Mouse (Mus musculus) mouse trophoblast stem cell (cell line): ENCODE measurements around the gene Fbln1.

Experiments
- in situ Hi-C, 2 experiments: fragments of 300-500 bp; cut with MseI, MboI; formaldehyde crosslinking; loops; 2 replicates in 1 of 2; 3 replicates in 1 of 2; pipeline ENCODE4 v1.15.1; 2025

Gene Fbln1

DNA sequence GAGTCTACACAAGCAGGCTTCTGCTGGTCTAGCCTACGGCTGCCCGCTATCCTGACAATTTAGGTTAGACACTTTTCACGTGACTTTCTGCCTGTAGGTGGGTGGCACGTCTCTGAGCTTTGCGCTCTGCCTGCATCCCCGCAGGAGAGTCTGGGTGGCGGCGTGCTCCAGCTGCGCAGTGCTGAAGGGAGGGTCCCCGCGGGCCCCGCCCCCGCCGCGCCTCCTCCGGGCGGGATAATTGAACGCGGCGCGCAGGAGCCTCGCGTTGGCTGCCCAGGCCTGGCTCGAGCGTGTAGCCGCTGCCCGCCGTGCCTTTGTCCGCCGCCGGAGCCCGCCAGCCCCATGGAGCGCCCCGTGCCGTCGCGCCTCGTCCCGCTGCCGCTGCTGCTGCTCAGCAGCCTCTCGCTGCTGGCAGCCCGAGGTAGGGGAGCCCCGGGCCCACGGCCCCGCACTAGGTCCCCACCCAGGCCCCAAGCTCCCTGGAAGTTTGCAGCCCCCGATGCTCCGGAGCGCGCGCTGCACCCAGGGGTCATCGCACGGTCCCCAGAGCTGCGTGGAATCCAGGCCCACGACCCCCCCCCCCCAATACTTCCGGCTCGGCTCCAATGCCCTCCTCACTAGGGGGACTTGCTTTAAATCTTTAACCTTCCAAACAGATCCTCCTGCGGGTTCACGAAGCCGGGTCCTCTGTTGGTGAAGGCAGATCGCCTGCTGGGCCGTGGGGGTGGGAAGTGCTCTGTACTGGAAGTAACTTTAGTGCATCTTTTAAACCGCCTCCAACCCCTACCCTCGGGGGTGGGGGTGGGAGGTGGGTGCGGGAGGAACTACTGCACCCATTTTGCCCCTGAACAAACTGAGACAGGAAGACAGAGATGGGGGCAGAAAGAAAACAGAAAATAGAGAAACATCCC, at the start of gene Fbln1:
Gene Fbln1, plus strand, starts transcription at position 158 of the 911 bp plus-strand sequence.
- in situ Hi-C loops, result no loop called here

DNA sequence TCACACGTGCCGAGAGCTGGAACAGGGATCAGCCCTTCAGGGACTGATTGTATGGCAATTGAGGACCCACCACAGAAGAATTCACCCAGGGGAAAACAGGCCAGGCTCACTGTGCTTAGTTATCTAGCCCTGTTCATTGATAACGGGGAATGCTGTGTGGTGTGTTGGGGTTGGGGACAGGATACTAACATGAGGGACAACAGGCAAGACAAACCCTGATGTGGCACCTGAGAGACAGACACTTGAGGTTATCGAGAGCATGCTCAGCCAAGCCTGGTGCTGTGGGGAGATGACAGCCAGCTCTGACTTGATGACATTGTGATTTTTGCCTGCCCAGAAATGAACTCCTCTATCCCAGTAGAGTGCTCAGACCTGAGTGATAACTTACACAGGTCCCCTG, 49.6 kb upstream of the Fbln1 start:
- in situ Hi-C loops, result no loop called here

DNA sequence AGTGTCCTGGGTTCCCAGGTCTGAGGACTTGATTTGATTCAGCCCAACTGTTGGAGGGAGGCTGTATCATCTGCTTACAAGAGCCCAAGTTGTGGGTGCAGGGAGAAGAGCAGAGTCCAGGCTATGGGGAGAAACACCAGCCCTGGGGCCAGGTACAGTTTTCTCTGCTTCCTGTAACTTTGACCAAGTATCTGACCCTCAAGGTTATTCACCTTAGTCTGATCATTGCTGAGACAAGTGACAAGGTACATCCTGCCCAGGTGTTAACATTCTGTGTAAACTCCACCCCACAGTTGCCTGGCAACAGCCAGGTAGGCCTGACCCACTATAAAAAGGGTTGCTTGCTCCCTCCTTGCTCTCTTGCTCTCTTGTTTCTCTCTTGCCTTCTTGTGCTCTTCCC, 44.3 kb upstream of the Fbln1 start:
- in situ Hi-C loops, result no loop called here

DNA sequence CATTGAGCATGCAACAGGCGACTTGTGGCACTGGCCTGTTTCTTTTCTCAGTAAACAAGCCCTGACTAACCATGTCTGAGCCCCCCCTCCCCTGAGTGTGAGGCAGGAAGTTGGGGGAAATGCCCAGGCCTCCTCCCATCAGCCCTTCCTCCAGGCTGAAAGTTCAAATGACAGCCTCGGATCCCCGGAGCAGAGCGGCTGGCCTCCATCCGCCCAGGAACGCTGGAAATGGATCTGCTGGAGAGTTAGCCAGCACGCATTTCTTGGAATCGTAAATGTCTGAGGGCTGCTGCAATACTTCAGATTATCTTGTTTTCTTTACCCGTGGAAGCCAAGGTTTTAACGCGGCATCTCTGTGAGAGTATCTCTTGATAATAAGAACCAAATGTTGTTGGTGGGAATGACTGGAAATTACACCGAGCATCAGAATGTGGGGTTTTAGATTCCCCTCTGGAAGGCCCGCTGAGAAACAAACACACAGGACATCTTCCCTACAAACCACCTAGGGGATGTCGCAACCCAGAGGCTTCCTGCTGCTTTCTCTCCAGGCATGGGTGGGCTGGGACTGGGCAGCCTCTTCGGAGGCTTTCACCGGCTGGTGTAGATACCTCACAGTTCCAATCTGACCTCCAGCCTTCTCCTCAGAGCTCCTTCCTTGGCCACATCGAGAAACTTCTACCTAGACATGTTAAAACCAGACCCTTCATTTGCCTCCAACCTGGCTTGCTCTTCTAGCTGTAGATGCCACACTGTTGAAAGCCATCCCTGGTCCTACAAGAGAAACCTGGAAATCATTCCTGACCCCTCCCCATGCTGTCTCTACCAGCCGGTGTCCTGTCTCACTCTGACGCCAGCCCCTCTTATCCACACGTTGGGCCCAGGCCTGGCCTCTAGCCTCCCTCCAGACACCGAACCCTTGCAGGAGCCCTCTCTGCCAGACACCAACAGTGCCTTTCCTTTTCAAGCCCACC, 42.8 kb upstream of the Fbln1 start:
- in situ Hi-C loops, result no loop called here

DNA sequence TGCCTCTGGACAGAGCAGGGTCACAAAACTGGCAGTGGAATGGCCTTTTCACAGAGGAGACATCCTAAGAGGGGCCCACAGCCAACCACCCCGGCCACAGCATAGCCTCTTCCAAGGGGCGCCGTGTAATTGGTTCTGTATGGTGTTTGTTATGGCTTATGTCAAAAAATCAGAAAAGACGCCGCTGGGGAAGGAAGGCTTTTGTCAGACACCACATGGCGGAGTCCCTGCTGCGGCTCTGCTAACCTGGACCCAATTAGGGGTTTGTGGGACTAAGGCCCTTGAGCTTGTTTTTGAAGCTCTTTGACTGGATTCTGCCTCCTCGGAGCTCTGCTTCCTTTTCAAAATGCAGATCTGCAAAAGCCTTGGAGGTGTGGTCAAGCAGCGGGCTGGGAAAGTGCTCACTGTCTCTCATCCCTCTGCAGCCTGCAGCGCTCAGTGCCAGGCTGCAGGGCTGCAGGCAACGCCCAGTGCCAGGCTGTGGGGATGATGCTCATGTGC, 39.3 kb upstream of the Fbln1 start:
- in situ Hi-C loops, result no loop called here

DNA sequence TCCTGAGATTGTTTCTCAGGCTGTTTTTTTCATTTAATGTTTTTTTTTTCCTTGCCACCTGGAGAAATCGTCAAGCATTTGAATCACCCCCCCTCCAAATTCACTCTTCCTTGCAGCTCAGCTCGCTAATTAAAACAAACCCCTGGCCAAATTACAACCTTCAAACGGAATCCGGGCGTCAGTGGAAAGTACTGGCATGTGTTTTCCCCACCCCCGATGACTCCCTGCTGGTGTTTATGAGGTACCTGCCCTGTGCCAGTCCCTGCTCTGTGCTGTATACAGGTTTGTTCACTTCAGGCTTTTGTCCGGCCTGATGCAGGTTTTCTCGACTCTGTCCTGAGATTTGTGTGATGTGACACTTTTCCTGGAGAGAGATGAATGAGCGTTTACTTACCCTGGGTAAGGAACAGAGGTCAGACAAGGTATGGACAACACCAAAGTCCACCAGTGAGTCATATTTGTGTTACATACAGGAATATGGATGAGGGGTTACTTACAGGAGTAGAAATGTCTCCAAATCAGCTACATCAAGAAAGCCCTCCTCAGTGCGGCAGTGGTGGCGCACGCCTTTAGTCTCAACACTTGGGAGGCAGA, 38.6 kb upstream of the Fbln1 start:
- in situ Hi-C loops, result no loop called here

DNA sequence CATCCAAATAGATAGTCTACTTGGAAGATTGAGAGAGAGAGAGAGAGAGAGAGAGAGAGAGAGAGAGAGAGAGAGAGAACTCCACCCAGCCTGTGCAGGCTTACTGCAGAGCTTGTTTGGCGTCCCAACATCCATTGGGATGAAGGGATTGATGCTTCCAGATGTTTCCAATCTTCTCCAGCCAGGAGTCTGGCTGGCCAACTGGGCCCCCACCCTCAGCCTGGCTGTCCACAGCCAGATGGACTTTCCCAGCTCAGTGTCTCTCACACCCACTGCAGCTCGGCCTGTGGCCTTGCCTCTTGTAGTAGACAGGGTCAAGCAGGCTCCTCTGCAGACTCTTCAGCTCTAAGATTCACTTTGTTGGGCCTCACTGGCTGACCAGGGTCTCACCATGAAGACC, 33.7 kb upstream of the Fbln1 start:
- in situ Hi-C loops, result no loop called here

DNA sequence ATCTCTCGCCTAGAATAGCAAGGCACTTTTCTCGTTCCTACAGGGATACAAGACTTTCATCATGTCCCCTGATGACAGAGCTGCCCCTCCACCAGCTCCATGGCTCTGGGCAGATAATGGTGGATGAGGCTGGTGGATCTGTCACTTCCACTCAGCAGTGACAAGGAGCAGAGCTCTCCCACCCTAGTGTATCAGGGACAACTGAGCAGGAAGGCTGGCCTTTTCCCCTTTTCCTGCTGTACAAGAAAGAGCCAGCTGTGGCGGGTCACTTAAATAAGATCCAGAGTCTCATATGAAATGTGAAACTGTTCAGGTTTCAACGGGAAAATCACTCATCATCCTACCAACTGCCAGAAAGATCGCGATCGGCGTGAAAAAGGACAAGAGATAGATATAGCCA, 32.3 kb upstream of the Fbln1 start:
- in situ Hi-C loops, result no loop called here

DNA sequence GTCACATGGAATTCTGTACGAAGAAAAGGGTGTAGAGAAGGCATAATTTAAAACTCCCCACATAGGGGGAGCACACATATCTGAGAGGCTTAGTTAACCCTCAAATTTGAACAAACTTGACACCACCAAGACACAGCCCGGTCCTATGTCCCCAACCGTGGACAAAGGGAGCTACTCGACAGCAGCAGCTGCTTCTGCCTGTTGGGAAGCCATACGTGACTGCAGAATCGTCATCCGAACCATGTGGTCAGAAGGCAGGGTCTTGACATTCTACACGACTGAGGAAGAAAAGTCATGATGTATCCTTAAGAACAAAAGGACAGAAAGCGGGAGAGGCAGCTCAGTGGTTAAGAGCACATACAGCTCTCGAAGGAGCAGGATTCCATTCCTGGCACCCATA, 31.7 kb upstream of the Fbln1 start:
- in situ Hi-C loops, result no loop called here

DNA sequence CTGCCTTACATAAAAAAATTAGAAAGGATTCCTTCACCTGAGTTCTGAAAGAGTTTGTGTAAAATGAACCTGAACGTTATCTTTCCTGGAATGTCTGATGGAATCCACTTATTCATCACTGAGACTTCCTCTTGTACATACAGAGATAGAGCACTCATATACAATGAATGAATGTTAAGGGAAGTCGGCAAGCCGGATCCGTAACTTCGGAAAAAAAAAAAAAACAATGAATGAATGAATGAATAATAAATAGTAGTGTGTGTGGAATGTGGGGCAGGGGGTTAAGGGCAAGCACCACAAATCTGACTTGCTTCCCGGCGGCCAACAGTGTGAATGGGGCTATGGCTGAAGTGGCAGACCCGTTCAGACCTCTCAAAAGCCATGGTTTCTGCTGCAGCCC, 28.2 kb upstream of the Fbln1 start:
- in situ Hi-C loops, result no loop called here

DNA sequence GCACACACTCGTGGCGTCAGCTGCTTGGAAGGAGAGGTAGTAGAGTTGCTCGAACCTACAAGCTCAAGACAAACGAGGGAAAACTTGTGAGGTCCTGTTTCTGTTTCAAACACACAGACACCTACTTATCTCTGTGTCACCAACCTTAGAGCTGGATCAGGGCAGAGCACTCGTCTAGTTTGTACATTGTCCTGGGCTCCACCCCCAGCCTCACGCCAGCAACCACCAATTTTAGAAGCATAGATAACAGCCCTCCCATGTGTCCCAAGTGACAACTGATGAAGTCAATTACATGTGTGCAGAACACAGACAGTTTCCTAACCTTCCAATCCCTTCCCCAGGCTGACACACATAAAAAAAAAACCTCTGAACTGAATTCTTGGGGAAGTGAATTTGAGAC, 27.6 kb upstream of the Fbln1 start:
- in situ Hi-C loops, result no loop called here

DNA sequence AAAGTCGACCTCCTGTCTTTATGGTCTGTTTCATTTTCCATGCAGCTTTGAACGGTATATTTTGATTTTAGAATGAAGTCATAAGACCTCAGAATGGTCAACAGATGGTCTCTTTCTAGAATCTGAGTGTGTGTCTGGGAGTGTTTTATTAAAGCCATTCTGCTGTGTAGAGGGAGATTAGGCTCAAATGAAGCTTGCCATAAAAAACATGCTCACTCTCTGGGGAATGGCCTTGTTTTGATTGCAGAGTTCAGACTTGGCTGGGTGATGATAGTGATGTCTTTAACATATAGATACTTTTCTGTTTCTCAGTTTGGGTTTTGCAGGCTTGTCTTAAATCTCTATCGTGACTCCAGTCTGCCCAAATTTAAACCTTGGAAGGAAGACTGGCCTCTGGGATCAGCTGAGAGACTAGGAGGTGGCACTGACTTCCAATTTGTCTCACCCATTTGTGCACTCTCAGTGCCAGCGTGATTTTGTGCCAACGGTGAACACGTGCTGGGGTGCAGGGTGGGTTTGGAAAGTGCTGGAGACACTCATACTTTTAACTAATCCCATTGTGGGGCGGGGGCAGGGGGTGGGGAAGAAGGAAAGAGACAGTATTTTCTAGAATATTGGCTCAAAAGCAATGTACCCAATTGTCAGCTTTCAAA, 26.1 kb upstream of the Fbln1 start:
- in situ Hi-C loops, result no loop called here

DNA sequence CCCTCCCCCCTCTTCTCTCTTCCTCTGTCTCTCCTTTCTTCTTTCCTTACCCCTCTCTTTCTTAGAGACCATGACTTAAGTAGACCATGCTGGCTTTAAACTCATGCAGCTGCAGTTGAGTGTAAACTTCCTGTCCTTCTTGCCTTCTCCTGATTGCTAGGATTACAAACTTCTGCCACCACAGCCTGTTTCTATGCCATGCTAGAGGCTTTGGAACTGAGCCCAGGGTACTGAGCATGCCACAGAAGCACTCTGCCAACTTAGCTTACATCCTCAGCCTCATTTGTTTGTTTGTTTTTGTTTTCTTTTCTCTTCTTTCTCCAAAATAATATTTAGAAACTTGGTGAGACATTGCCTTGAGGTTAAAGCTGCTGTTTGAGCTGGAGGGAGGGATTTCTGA, 25.4 kb upstream of the Fbln1 start:
- in situ Hi-C loops, result no loop called here

DNA sequence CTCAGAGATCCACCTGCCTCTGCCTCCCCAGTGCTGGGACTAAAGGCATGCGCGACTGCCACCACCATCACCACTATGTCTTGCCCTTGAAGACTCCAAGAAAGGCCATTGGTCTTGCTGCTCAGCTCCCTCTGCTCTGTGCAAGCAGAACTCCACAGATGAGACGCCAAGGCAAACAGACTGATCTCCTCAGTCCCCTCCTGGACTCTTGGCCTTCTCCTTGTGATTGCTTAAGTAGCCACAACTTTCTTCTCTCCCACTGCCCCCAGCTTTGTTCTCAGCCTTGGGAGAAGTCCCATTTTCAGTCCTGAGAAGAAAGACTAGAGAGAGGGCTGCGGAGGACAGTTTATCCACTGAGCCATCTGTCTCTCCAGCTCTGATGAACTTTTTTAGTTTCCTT, 23.7 kb upstream of the Fbln1 start:
- in situ Hi-C loops, result no loop called here

DNA sequence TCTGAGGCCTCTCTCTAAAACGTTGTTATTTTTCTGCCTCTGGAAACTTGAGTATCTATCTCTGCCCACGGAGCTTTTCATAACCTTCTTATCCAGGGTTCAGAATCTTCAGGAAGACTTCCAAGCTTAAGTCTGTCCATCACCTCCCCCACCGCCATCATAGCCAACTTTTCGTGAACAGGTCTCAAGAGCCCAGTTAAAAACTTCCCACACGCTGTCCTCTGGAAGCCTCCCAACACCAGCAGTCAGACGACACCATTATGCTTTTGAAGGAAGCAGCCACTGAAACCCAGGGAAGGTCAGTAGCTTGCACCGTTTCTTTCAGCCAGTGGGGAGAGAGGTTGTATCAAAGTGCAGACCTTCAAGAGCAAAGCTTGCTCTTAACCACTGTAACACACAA, 18.8 kb upstream of the Fbln1 start:
- in situ Hi-C loops, result no loop called here

DNA sequence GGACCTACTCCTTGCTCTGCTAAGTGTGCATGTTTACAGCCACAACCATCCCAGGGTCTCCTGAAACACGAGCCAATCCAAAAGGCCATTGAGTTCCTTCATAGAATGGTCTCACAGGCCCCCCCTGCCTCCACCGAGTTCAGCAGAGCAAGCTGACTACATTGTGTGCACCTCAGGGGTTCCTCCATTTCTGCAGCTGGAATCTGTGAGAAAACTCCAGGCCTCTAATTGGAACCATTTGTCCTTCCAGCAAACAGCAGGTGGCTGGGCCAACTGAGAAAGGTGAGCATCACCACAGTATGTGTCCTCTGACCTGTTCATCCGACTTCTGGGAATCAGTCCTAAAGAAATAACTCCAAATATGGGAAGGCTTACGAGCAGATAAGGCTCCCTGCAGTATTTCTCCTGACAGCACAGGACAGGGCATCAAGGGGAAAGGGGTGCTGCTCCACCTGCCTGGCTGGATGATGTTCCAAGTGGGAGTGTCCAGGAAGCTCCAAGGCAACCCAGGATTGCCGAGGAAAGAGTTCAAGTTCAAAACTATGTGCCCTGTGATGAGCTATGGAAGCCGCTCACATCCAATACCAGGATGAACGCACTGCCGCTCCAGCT, 17.5 kb upstream of the Fbln1 start:
- in situ Hi-C loops, result no loop called here

DNA sequence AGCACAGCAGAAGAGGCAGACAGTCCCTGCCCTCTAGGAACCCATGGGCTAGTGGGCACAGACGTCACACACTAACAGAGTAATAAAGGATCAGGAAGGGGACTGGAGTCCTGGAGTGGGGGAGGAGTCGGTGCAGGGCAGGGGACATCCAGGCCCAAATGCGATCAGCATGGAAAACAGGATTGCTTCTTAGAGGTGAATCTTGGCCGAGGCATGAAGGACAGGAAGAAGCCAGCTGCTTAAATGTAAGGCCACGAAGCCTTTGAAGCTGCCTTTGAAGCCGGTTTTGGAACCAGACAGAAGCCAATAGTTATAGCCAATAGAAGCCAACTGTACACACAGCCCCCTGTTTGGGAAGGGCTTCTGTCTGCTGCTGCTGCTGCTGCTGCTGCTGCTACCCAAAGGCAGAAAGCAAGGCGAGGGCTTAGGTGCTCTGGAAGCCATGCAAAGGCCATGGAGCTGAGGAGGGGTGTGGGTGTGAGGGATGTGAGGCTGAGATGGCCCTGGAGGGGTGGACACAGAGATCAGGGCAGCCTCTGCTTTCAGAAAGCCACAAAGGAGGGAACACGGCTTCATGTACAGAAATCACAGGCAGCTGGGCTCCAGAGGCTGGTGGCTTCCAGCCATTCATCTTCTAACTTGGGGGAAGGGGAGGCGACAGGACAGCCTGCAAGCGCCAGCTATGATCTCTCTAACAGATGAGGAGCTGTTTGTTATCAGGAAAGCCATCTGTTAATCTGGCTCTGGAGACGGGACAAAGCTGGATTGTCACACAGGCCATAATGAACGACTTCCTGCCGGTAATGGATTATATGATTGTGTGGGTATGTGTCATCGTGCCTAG, 5.1 kb upstream of the Fbln1 start:
- in situ Hi-C loops, result no loop called here

DNA sequence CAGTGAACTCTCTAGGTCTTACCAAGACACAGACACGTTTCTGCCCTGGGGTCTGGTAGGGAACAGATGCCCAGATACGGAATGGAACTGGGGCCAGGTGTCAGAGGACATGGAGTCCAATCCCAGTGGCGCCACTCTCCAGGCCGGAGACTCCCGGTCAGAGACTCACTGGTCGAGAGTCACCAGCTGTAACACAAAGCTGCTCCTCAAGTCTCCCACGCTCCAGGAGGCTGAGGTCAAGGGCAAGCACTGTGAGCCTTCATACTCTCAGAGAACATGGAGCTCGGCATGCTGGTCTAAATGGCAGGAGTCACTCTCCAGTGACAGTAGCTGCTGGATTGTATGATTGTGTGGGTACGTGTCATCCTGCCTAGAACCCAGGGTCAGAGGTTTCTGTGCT, 3.5 kb upstream of the Fbln1 start:
- in situ Hi-C loops, result no loop called here

DNA sequence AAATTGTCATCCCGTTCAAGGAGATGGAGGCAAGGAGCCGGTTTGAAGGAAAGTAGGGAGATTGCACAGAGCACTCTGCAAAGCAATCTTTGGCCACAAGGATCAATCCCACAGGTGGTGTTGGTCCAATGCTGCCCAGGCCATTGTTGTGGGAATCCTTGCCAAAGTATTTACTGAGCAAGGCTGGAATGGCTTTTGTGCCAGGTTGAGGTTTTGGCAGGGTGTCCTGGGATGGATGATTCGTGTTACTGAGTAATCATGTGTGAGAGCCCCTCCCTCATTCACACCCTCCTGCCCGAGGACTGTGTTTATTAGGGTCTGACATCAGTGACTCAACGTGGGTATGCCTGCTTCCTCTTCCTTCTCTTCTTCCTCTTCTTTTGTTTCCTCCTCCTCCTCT, 3.0 kb upstream of the Fbln1 start:
- in situ Hi-C loops, result no loop called here

DNA sequence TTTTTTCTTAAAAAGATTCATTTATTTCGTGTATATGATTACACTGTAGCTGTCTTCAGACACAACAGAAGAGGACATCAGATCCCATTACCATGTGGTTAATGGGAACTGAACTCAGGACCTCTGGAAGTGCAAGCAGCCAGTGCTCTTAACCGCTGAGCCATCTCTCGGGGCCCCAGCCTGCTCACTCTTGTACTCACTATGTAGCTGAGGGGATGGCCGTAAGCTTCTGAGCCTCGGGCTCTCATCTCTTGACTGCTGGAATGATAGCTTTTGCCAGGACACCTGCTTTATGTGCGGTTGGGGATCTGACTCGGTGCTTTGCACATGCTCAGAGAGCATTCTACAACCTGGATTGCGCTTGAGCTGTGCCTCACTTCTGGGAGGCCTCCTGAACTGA, 1.4 kb upstream of the Fbln1 start:
- in situ Hi-C loops, result no loop called here
